Mouse (Mus musculus) small intestine, adult 2 months (tissue): ENCODE results near the gene Crisp4.

Experiments
- CTCF ChIP-seq: fragments of 200-500 bp; IDR thresholded peaks from 2 replicates; pipeline ENCODE4 v1.5.1; 2012; ENCODE audit warnings: low read depth, mild to moderate bottlenecking, control low read depth, inconsistent platforms, low read length, moderate library complexity, mixed read lengths; ENCODE audit not compliant: insufficient replicate concordance, insufficient read length; ENCODE audit errors: extremely low read depth
- POLR2A ChIP-seq: fragments of 200-500 bp; IDR thresholded peaks from 2 replicates; pipeline ENCODE4 v1.6.1; 2012; ENCODE audit warnings: low read depth, mild to moderate bottlenecking, control low read depth, inconsistent platforms, low read length, moderate library complexity

DNA sequence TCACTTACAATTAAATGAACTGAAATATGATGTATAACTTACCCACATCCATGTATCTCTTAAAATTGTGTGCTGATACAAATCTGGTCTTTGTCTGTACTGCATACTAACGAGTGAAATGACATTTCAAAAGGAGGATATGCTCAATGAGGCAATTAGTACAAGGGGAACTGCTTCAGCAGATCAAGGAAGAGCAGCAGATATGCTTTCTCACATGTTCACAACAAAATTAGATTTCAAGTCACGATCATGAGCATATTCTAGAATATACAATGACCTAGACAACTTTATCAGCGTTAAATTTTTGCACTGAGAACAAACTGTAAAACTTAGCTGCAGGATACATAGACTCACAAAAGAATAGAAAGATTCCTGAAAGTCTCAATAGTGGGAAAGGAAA lies at the start of gene Crisp4:
- TF ChIP-seq CTCF (no peak), POLR2A (no peak)
